Mouse (Mus musculus) spleen, adult 2 months (tissue): Measurements from ENCODE around the gene Fam160a1.

Experiments used
- CTCF ChIP-seq: fragments of 200-500 bp; IDR thresholded peaks from 2 replicates; pipeline ENCODE4 v1.5.1; 2011; ENCODE audit warnings: mild to moderate bottlenecking, inconsistent platforms; ENCODE audit not compliant: insufficient read depth, insufficient read length, insufficient replicate concordance; ENCODE audit errors: extremely low read depth
- POLR2A ChIP-seq: fragments of 200-500 bp; IDR thresholded peaks from 2 replicates; pipeline ENCODE4 v1.6.1; 2011; ENCODE audit warnings: low read depth, low read length, inconsistent platforms

DNA sequence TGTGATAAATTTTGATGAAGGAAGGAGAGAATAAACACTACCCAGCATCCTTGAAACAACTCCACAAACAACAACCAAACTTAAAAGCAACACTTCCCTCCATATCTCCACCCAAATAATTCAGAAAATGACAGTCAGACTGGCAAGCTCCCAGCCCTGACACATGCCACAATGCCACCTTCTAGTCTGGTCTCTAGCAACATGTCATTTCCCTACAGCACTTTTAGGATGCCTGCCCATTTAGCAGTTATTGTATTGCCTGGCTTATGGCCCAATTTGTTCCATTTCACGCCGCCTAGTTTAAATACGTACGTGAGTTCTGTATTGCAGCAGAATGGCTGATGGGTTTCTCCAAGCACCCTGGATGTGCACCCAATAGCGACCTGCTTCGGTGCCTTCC lies 41.0 kb downstream of the Fam160a1 start:
- TF ChIP-seq CTCF (no peak), POLR2A (no peak)
